Mouse (Mus musculus) cerebellum, adult 11-12 months (tissue): ENCODE data around the gene Prl8a8.

Source experiments
- DNase-seq: peaks from one replicate; pipeline ENCODE4 v3.0.0; 2022

The Prl8a8 gene

GRCm38 (mm10) chr13:27513117-27513516, at the start of gene Prl8a8:
Gene Prl8a8 (minus strand): TSS chr13:27513217.
- no peak for DNase-seq

GRCm38 (mm10) chr13:27553336-27553735, 40.3 kb upstream of the Prl8a8 start:
- no peak for DNase-seq

- no peak for DNase-seq
Observed at GRCm38 (mm10) chr13:27523156-27523555, 10.1 kb upstream of the Prl8a8 start.

- DNase-seq, result no peak
Observed at GRCm38 (mm10) chr13:27507645-27508044, 5.4 kb downstream of the Prl8a8 start.
